Comparison of ENCODE assay signal across 15 mouse cellular contexts in the genomic region with DNA sequence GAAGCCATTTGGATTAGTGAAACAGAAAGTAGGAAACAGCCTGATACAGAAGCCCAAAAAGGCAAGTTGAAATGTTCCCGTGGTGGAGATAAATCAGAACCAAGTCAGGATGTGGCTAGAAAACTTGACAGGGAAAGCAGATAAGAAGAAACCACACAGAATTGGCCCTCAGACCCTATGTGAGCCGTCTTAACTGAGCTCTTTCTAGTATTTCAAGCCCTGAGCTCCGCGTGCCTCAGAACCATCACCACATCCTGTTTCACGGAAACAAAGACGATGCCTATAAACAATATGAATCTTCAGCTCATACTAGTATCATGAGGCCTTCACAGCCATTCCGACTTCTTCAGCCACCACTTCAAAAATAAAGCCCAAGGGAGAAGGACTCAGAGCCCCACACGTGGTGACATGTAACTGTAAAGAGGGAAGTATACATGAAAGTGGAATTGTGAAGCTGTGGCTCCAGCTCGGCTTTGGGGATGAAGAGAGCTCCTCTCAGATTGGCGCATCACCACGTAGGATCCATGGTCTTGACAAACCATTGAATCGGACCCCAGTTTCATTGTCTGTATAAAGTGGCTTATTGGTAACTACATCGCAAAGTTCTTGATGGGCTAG.
A peak's percentile ranks its signal among the peaks of the same experiment; 100 is the strongest.
DNase-seq lines count a peak whose midpoint lies in the region; ATAC-seq lines count a peak whose summit lies in the region.
"Had no signal": no experiment of that assay in that cellular context is flagged by ENCODE, and none has a peak within 500 bp of the region (broad histone marks: within the 10 kb centered on the region; RNA-seq: fewer than 3 reads in every experiment).

No protein-coding gene starts in this region.

- no peak overlapping the region for H3K27ac ChIP-seq in kidney, embryonic 16.5 days (ENCODE audit: low read length)
- H3K27ac ChIP-seq in midbrain, embryonic 15.5 days: no peak overlapping the region
- H3K27ac ChIP-seq: embryonic facial prominence, embryonic 15.5 days; intestine, embryonic 15.5 days had no signal

- no peak overlapping the region for H3K4me2 ChIP-seq in kidney, embryonic 16.5 days (replicated peaks; ENCODE audit: low read depth, low read length)
- H3K4me2 ChIP-seq in midbrain, embryonic 15.5 days: no peak overlapping the region
- H3K4me2 ChIP-seq: embryonic facial prominence, embryonic 15.5 days; intestine, embryonic 15.5 days had no signal

- WGBS in kidney, embryonic 16.5 days: 79% methylated on average over 13 of the region's 13 CpGs
- 93% methylated on average over 13 of the region's 13 CpGs for WGBS in midbrain, embryonic 15.5 days

- H3K4me1 ChIP-seq in kidney, embryonic 16.5 days (ENCODE audit: insufficient read depth, low read length): no peaks in the 10 kb centered on the region
- no peaks in the 10 kb centered on the region for H3K4me1 ChIP-seq in midbrain, embryonic 15.5 days

- no peak overlapping the region for H3K4me3 ChIP-seq in kidney, embryonic 16.5 days (ENCODE audit: low read length)
- no peak overlapping the region for H3K4me3 ChIP-seq in midbrain, embryonic 15.5 days
- H3K4me3 ChIP-seq: embryonic facial prominence, embryonic 15.5 days; intestine, embryonic 15.5 days had no signal

- H3K9ac ChIP-seq in kidney, embryonic 16.5 days (replicated peaks; ENCODE audit: low read length): no peak overlapping the region
- no peak overlapping the region for H3K9ac ChIP-seq in midbrain, embryonic 15.5 days
- H3K9ac ChIP-seq: embryonic facial prominence, embryonic 15.5 days; intestine, embryonic 15.5 days had no signal

- H3K9me3 ChIP-seq in kidney, embryonic 16.5 days (ENCODE audit: low read length): no peaks in the 10 kb centered on the region; the same call in 1 of the 2 replicates
- no peaks in the 10 kb centered on the region for H3K9me3 ChIP-seq in midbrain, embryonic 15.5 days
- H3K9me3 ChIP-seq: embryonic facial prominence, embryonic 15.5 days; intestine, embryonic 15.5 days had no signal

- intact Hi-C loops in heart, postnatal 10 days (cut with DNase I): no loop called here

- peak; percentile 29 for DNase-seq in kidney, adult 9 months
- peak; percentile 76 to 82 for DNase-seq in CD8-positive naive resting alpha-beta T cell, adult 2 months (ENCODE audit: low read depth in 2 of 2, low spot score in 2 of 2)
- DNase-seq in kidney, postnatal 10 days: peak; percentile 21
- DNase-seq in thymus, postnatal 0 days (ENCODE audit: low spot score): peak; percentile 65
- no peak for DNase-seq in heart, postnatal 10 days
- DNase-seq in urinary bladder, adult 2 months (ENCODE audit: low spot score): no peak
- DNase-seq: cerebellum, postnatal 25 days; gastrocnemius, postnatal 36 days; heart, postnatal 36 days; layer of hippocampus, postnatal 36 days had no signal

- H3K27me3 ChIP-seq in kidney, embryonic 16.5 days (ENCODE audit: insufficient read depth, low read length): no peaks in the 10 kb centered on the region
- H3K27me3 ChIP-seq in midbrain, embryonic 15.5 days (replicated peaks): no peaks in the 10 kb centered on the region
- H3K27me3 ChIP-seq: embryonic facial prominence, embryonic 15.5 days; intestine, embryonic 15.5 days had no signal

- ATAC-seq in kidney, embryonic 16.5 days (ENCODE audit: low FRiP score, low TSS enrichment): no peak
- ATAC-seq in midbrain, embryonic 15.5 days (replicated peaks): no peak
- ATAC-seq: forebrain, embryonic 16.5 days; intestine, embryonic 15.5 days had no signal

- H3K36me3 ChIP-seq in kidney, embryonic 16.5 days (ENCODE audit: insufficient read depth, low read length): no peaks in the 10 kb centered on the region
- no peaks in the 10 kb centered on the region for H3K36me3 ChIP-seq in midbrain, embryonic 15.5 days (replicated peaks)
- H3K36me3 ChIP-seq: embryonic facial prominence, embryonic 15.5 days; intestine, embryonic 15.5 days had no signal

Comparison
In these comparisons a context has a peak if more than half of its experiments do, and no peak if none do; other contexts are left out.
1. DNase-seq: peak in kidney, adult 9 months (single experiment), CD8-positive naive resting alpha-beta T cell, adult 2 months (2 of 2), kidney, postnatal 10 days (single experiment) and thymus, postnatal 0 days (single experiment); none in heart, postnatal 10 days (0 of 2) and urinary bladder, adult 2 months (single experiment).